Mouse (Mus musculus) limb, embryonic 10.5 days (tissue): ENCODE data around the gene Ceacam1. TPM values are rescaled to one million over a fixed set of nuclear protein-coding genes. Genes with fewer than 3 reads are reported as not detected.
A peak's percentile ranks its signal among the peaks of the same experiment; 100 is the strongest.
"Not testable (repeated sequence)": the region's sequence is repeated elsewhere in the genome, so short reads cannot be mapped to it uniquely, and the experiment has no call there.

Experiments used
- DNase-seq: peaks from one replicate; pipeline ENCODE4 v3.0.0-alpha.2; 2017; ENCODE audit warnings: low spot score
- H3K27ac ChIP-seq: fragments of 300-500 bp; sonication (generic); 2 replicates; pipeline ENCODE4 v1.5.1; 2016; ENCODE audit warnings: mild to moderate bottlenecking
- H3K27me3 ChIP-seq: fragments of 300-500 bp; sonication (generic); 2 replicates; pipeline ENCODE4 v1.6.1; 2016; ENCODE audit warnings: low read depth, mild to moderate bottlenecking; ENCODE audit not compliant: poor library complexity, severe bottlenecking
- H3K36me3 ChIP-seq: fragments of 300-500 bp; sonication (generic); 2 replicates; pipeline ENCODE4 v1.6.1; 2016; ENCODE audit warnings: mild to moderate bottlenecking, moderate library complexity
- H3K4me1 ChIP-seq: fragments of 300-500 bp; sonication (generic); 2 replicates; pipeline ENCODE4 v1.6.1; 2016
- H3K4me3 ChIP-seq: fragments of 300-500 bp; sonication (generic); 2 replicates; pipeline ENCODE4 v1.5.1; 2016; ENCODE audit warnings: mild to moderate bottlenecking, moderate library complexity
- H3K9me3 ChIP-seq: fragments of 300-500 bp; sonication (generic); replicated peaks from 2 replicates; pipeline ENCODE4 v1.6.1; 2016; ENCODE audit warnings: mild to moderate bottlenecking
- WGBS: fragments of 180-500 bp; shearing (Covaris S2); methylation state at CpG from one replicate; pipeline ENCODE4 v1.1.7; 2016; 5-methylcytosine and 5-hydroxymethylcytosine counted together
- polyA plus RNA-seq: library from polyadenylated mRNA; unstranded; fragments of >200 nt; fragmentation: Nextera tagmentation; extraction: Ambion mirVana; gene quantifications from 2 replicates; pipeline ENCODE4 v1.2.1, GENCODE M21; 2016

Gene Ceacam1
- polyA plus RNA-seq, 1 experiment from 2014 or later: 1.7 TPM

GRCm38 (mm10) chr7:25435546-25435851, 41.9 kb downstream of the Ceacam1 start:
- Histone ChIP-seq H3K9me3 (no peaks in the 10 kb centered on the region), H3K4me1 (peaks cover 11% of the 10 kb centered on the region; the same call in 1 of the 2 replicates), H3K4me3 (no peak overlapping the region), H3K36me3 (no peaks in the 10 kb centered on the region), H3K27ac (no peak overlapping the region), H3K27me3 (no peaks in the 10 kb centered on the region)
- 82% methylated on average over 2 of the region's 2 CpGs for WGBS
- no peak for DNase-seq

GRCm38 (mm10) chr7:25434654-25435545, 42.5 kb downstream of the Ceacam1 start:
- H3K9me3 ChIP-seq: no peaks in the 10 kb centered on the region
- 92% methylated on average over 10 of the region's 10 CpGs for WGBS
- H3K4me1 ChIP-seq: peaks cover 11% of the 10 kb centered on the region; the same call in 1 of the 2 replicates
- H3K4me3 ChIP-seq: no peak overlapping the region
- no peaks in the 10 kb centered on the region for H3K36me3 ChIP-seq
- H3K27ac ChIP-seq: no peak overlapping the region
- DNase-seq: no peak
- no peaks in the 10 kb centered on the region for H3K27me3 ChIP-seq

GRCm38 (mm10) chr7:25433781-25434560, 43.4 kb downstream of the Ceacam1 start:
- no peaks in the 10 kb centered on the region for H3K9me3 ChIP-seq
- no peak overlapping the region for H3K4me3 ChIP-seq
- WGBS: 93% methylated on average over 9 of the region's 9 CpGs
- no peak overlapping the region for H3K27ac ChIP-seq
- no peaks in the 10 kb centered on the region for H3K27me3 ChIP-seq
- no peaks in the 10 kb centered on the region for H3K36me3 ChIP-seq
- peaks cover 11% of the 10 kb centered on the region; the same call in 1 of the 2 replicates for H3K4me1 ChIP-seq
- DNase-seq: no peak

GRCm38 (mm10) chr7:25433007-25433541, 44.3 kb downstream of the Ceacam1 start:
- H3K27ac ChIP-seq: peak overlapping the region; percentile 50; the same call in 1 of the 2 replicates
- WGBS: 22% methylated on average over 5 of the region's 5 CpGs

GRCm38 (mm10) chr7:25432381-25432780, 45.0 kb downstream of the Ceacam1 start:
- H3K9me3 ChIP-seq: no peaks in the 10 kb centered on the region
- no peak overlapping the region for H3K27ac ChIP-seq
- no peak overlapping the region for H3K4me3 ChIP-seq
- H3K27me3 ChIP-seq: no peaks in the 10 kb centered on the region
- H3K36me3 ChIP-seq: no peaks in the 10 kb centered on the region
- H3K4me1 ChIP-seq: peaks cover 11% of the 10 kb centered on the region; the same call in 1 of the 2 replicates
- 86% methylated on average over 6 of the region's 6 CpGs for WGBS
- no peak for DNase-seq

More at GRCm38 (mm10) chr7:25433007-25433541, 44.3 kb downstream of the Ceacam1 start:
- H3K4me1 ChIP-seq: peaks cover 11% of the 10 kb centered on the region; the same call in 1 of the 2 replicates
- H3K9me3 ChIP-seq: no peaks in the 10 kb centered on the region
- H3K27me3 ChIP-seq: no peaks in the 10 kb centered on the region
- no peak overlapping the region for H3K4me3 ChIP-seq
- no peak for DNase-seq
- no peaks in the 10 kb centered on the region for H3K36me3 ChIP-seq

GRCm38 (mm10) chr7:25429886-25430784, 47.3 kb downstream of the Ceacam1 start:
- DNase-seq: no peak
- 82% methylated on average over 4 of the region's 4 CpGs for WGBS
- Histone ChIP-seq H3K27me3 (no peaks in the 10 kb centered on the region), H3K4me3 (no peak overlapping the region), H3K9me3 (no peaks in the 10 kb centered on the region), H3K36me3 (no peaks in the 10 kb centered on the region), H3K4me1 (peaks cover 11% of the 10 kb centered on the region; the same call in 1 of the 2 replicates), H3K27ac (no peak overlapping the region)

GRCm38 (mm10) chr7:25428321-25428720, 49.1 kb downstream of the Ceacam1 start:
- WGBS: 90% methylated on average over 3 of the region's 3 CpGs

GRCm38 (mm10) chr7:25427144-25427543, 50.3 kb downstream of the Ceacam1 start:
- no peak for DNase-seq
- Histone ChIP-seq H3K9me3 (no peaks in the 10 kb centered on the region), H3K4me1 (0 out of 2 replicates have a peak, but pooled peaks cover 3% of the 10 kb centered on the region), H3K36me3 (no peaks in the 10 kb centered on the region), H3K27ac (no peak overlapping the region), H3K27me3 (peaks cover 16% of the 10 kb centered on the region), H3K4me3 (no peak overlapping the region)
- 87% methylated on average over 5 of the region's 5 CpGs for WGBS

More at GRCm38 (mm10) chr7:25428321-25428720, 49.1 kb downstream of the Ceacam1 start:
- H3K4me3 ChIP-seq: no peak overlapping the region
- no peak overlapping the region for H3K27ac ChIP-seq
- H3K36me3 ChIP-seq: no peaks in the 10 kb centered on the region
- peaks cover 4% of the 10 kb centered on the region; the same call in 1 of the 2 replicates for H3K27me3 ChIP-seq
- no peaks in the 10 kb centered on the region for H3K9me3 ChIP-seq
- peaks cover 6% of the 10 kb centered on the region; the same call in 1 of the 2 replicates for H3K4me1 ChIP-seq
- no peak for DNase-seq

- not testable (repeated sequence) for H3K36me3 ChIP-seq, H3K4me1 ChIP-seq, H3K27ac ChIP-seq, H3K9me3 ChIP-seq, H3K4me3 ChIP-seq, DNase-seq
- peaks cover 22% of the 10 kb centered on the region for H3K27me3 ChIP-seq
- 92% methylated on average over 4 of the region's 4 CpGs for WGBS
Observed at GRCm38 (mm10) chr7:25426380-25426779, 51.0 kb downstream of the Ceacam1 start.

GRCm38 (mm10) chr7:25424429-25424828, 53.0 kb downstream of the Ceacam1 start:
- peak; percentile 84 for DNase-seq
- Histone ChIP-seq H3K4me3 (no peak overlapping the region), H3K4me1 (0 out of 2 replicates have a peak, but pooled peaks cover 8% of the 10 kb centered on the region), H3K27ac (no peak overlapping the region), H3K27me3 (peaks cover 22% of the 10 kb centered on the region), H3K36me3 (0 out of 2 replicates have a peak, but pooled peaks cover 2% of the 10 kb centered on the region), H3K9me3 (no peaks in the 10 kb centered on the region)
- 36% methylated on average over 4 of the region's 4 CpGs for WGBS

GRCm38 (mm10) chr7:25422286-25422841, 55.0 kb downstream of the Ceacam1 start:
- H3K36me3 ChIP-seq: 0 out of 2 replicates have a peak, but pooled peaks cover 2% of the 10 kb centered on the region
- H3K9me3 ChIP-seq: no peaks in the 10 kb centered on the region
- DNase-seq: no peak
- 74% methylated on average over 16 of the region's 16 CpGs for WGBS
- H3K4me3 ChIP-seq: no peak overlapping the region
- H3K27ac ChIP-seq: no peak overlapping the region
- H3K27me3 ChIP-seq: peaks cover 22% of the 10 kb centered on the region
- H3K4me1 ChIP-seq: 0 out of 2 replicates have a peak, but pooled peaks cover 8% of the 10 kb centered on the region
